Mouse (Mus musculus) hindlimb bud, embryonic 11.5 days (tissue): ENCODE results near the gene Gm17349.

ENCODE experiments used
- DNase-seq: peaks from one replicate; pipeline ENCODE4 v3.0.0-alpha.2; 2012; ENCODE audit warnings: low read depth, low spot score; ENCODE audit errors: extremely low spot score

Gm17349 gene

GRCm38 (mm10) chr15:99700219-99701106, 4.8 kb downstream of the Gm17349 start:
- no peak for DNase-seq

GRCm38 (mm10) chr15:99699715-99700114, 5.6 kb downstream of the Gm17349 start:
- no peak for DNase-seq

GRCm38 (mm10) chr15:99698533-99699085, 6.7 kb downstream of the Gm17349 start:
- DNase-seq: no peak

GRCm38 (mm10) chr15:99697309-99697708, 8.0 kb downstream of the Gm17349 start:
- no peak for DNase-seq

- no peak for DNase-seq
These were observed 13.3 kb downstream of the Gm17349 start for GRCm38 (mm10) chr15:99691976-99692375.

GRCm38 (mm10) chr15:99690924-99691323, 14.4 kb downstream of the Gm17349 start:
- DNase-seq: no peak

- DNase-seq: no peak
These were observed 16.6 kb downstream of the Gm17349 start for GRCm38 (mm10) chr15:99688712-99689111.

GRCm38 (mm10) chr15:99684156-99684555, 21.1 kb downstream of the Gm17349 start:
- DNase-seq: no peak

GRCm38 (mm10) chr15:99682880-99683279, 22.4 kb downstream of the Gm17349 start:
- DNase-seq: no peak

GRCm38 (mm10) chr15:99679008-99679407, 26.3 kb downstream of the Gm17349 start:
- DNase-seq: no peak

- DNase-seq: no peak
These were observed 27.1 kb downstream of the Gm17349 start for GRCm38 (mm10) chr15:99678063-99678800.

- DNase-seq: no peak
These were observed 28.2 kb downstream of the Gm17349 start for GRCm38 (mm10) chr15:99677089-99677488.

- DNase-seq: no peak
These were observed 30.4 kb downstream of the Gm17349 start for GRCm38 (mm10) chr15:99674866-99675265.

- DNase-seq: no peak
These were observed 33.5 kb downstream of the Gm17349 start for GRCm38 (mm10) chr15:99671783-99672182.

GRCm38 (mm10) chr15:99670964-99671670, 34.2 kb downstream of the Gm17349 start:
- no peak for DNase-seq

- DNase-seq: no peak
These were observed 35.0 kb downstream of the Gm17349 start, which contains the start of gene Asic1 for GRCm38 (mm10) chr15:99670154-99670821. Gene Asic1, plus strand, starts transcription at chr15:99670368.

- DNase-seq: no peak
These were observed 35.9 kb downstream of the Gm17349 start for GRCm38 (mm10) chr15:99669392-99669791.

GRCm38 (mm10) chr15:99668881-99669280, 36.4 kb downstream of the Gm17349 start:
- DNase-seq: no peak

GRCm38 (mm10) chr15:99667544-99667943, 37.7 kb downstream of the Gm17349 start:
- no peak for DNase-seq
